Mouse (Mus musculus) heart, embryonic 14.5 days (tissue): ENCODE data around the gene Ank3. TPM values are rescaled to one million over a fixed set of nuclear protein-coding genes. Genes with fewer than 3 reads are reported as not detected.

ENCODE experiments used
- ATAC-seq: fragments of 200-750 bp; cut with Nextera tagmentation; 2 replicates; pipeline ENCODE4 v1.8.0; 2017; ENCODE audit warnings: low read depth, moderate TSS enrichment; ENCODE audit not compliant: insufficient number of reproducible peaks, insufficient read depth, low FRiP score
- H3K27ac ChIP-seq, 2 experiments: fragments of 200-500 bp in 1 of 2; fragments of 300-500 bp in 1 of 2; sonication (generic) in 1 of 2; replicated peaks in 1 of 2; 2 replicates each; pipeline ENCODE4 v1.5.1; 2012 to 2014; ENCODE audit warnings: low read depth in 2 of 2, low read length in 2 of 2, control low read depth in 1 of 2, mild to moderate bottlenecking in 1 of 2, mixed read lengths in 1 of 2; ENCODE audit not compliant: control insufficient read depth in 1 of 2, insufficient read depth in 1 of 2
- H3K27me3 ChIP-seq: fragments of 300-500 bp; sonication (generic); 2 replicates; pipeline ENCODE4 v1.6.1; 2014; ENCODE audit warnings: mild to moderate bottlenecking, low read length, control low read depth; ENCODE audit not compliant: control insufficient read depth, insufficient read depth
- H3K36me3 ChIP-seq: fragments of 300-500 bp; sonication (generic); 2 replicates; pipeline ENCODE4 v1.6.1; 2014; ENCODE audit warnings: mild to moderate bottlenecking, control low read depth, low read length, mixed read lengths; ENCODE audit not compliant: control insufficient read depth, insufficient read depth
- H3K4me1 ChIP-seq, 2 experiments: fragments of 200-500 bp in 1 of 2; fragments of 300-500 bp in 1 of 2; sonication (generic) in 1 of 2; 2 replicates each; pipeline ENCODE4 v1.6.1; 2012 to 2014; ENCODE audit warnings: low read length in 2 of 2, control low read depth in 1 of 2, mixed read lengths in 1 of 2; ENCODE audit not compliant: control insufficient read depth in 2 of 2, insufficient read depth in 2 of 2
- H3K4me2 ChIP-seq: fragments of 300-500 bp; sonication (generic); 2 replicates; pipeline ENCODE4 v1.6.1; 2014; ENCODE audit warnings: mild to moderate bottlenecking, low read length
- H3K4me3 ChIP-seq, 2 experiments: fragments of 200-500 bp in 1 of 2; fragments of 300-500 bp in 1 of 2; sonication (generic) in 1 of 2; 2 replicates each; pipeline ENCODE4 v1.5.1; 2012 to 2014; ENCODE audit warnings: low read length in 2 of 2, mild to moderate bottlenecking in 2 of 2, control low read depth in 1 of 2, low read depth in 1 of 2, moderate library complexity in 1 of 2; ENCODE audit not compliant: control insufficient read depth in 1 of 2, insufficient read depth in 1 of 2
- H3K9ac ChIP-seq: fragments of 300-500 bp; sonication (generic); 2 replicates; pipeline ENCODE4 v1.6.1; 2014; ENCODE audit warnings: mild to moderate bottlenecking, low read length
- H3K9me3 ChIP-seq: fragments of 300-500 bp; sonication (generic); 2 replicates; pipeline ENCODE4 v1.6.1; 2016; ENCODE audit warnings: low read length, control low read depth; ENCODE audit not compliant: control insufficient read depth
- WGBS: fragments of 180-500 bp; shearing (Covaris S2); extraction: QIAGEN DNeasy Blood & Tissue Kit; methylation state at CpG from one replicate; pipeline ENCODE4 v1.1.7; 2014; 5-methylcytosine and 5-hydroxymethylcytosine counted together
- polyA plus RNA-seq: library from polyadenylated mRNA; unstranded; fragments of >200 nt; fragmentation: Nextera tagmentation; extraction: Ambion mirVana; gene quantifications from 2 replicates; pipeline ENCODE4 v1.2.1, GENCODE M21; 2014

Ank3 gene
- polyA plus RNA-seq, 1 experiment from 2014 or later = 43.2 TPM

DNA sequence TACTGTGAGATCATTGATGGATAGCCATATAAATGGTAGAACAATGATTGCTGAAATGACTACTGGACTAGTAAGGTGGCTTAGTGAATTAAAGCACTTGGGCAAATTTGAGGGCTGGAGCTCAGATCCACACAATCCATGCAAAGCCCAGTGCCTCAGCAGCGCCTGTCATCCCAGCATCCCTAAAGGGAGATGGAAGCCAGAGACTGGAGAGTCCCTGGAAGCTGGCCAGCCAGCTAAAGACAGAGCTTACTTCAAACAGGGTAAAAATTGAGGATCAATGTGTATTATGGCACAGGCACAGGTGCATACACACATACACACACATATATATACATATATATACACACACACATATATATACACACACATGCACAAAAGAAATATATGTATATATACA lies 553.7 kb downstream of the Ank3 start:
- Histone ChIP-seq H3K9ac (no peak overlapping the region), H3K27ac (no peak overlapping the region), H3K27me3 (no peaks in the 10 kb centered on the region), H3K4me2 (no peak overlapping the region), H3K36me3 (peaks cover 20% of the 10 kb centered on the region), H3K4me1 (no peaks in the 10 kb centered on the region), H3K4me3 (no peak overlapping the region), H3K9me3 (no peaks in the 10 kb centered on the region)
- ATAC-seq = no peak
- 68% methylated on average over 1 of the region's 1 CpGs for WGBS

DNA sequence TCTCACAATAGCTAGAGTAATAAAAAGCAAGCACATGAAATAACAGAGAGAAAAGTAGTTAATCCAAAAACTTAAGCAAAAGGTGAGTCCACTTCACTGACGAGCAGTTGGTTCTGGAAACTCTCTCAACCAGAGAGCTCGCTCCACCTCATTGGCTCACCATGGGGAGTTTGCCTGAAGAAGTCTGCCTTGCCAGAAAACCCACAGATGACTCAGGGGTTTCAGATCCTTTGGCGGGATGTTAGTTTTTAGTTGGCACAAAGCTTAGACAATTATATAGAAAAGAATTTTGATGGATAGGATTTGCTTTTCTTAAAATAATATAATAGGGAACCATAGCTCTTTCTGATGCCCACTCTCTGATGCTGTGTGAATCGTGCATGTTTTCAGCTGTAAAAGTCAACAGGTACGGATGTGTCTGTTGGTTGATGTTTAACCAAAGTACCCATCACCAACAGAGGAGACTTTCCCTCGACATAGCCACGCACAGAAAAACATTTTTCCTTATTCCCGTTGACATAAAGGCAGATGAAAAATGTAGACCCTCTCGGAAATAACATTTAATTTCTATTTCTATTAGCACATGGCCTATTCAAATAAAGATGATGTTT lies 556.2 kb downstream of the Ank3 start:
- no peak overlapping the region for H3K9ac ChIP-seq
- no peaks in the 10 kb centered on the region for H3K9me3 ChIP-seq
- H3K27me3 ChIP-seq = no peaks in the 10 kb centered on the region
- no peak for ATAC-seq
- H3K27ac ChIP-seq = no peak overlapping the region
- no peaks in the 10 kb centered on the region for H3K4me1 ChIP-seq
- 88% methylated on average over 9 of the region's 9 CpGs for WGBS
- H3K36me3 ChIP-seq = peaks cover 31% of the 10 kb centered on the region
- H3K4me2 ChIP-seq = no peak overlapping the region
- no peak overlapping the region for H3K4me3 ChIP-seq

DNA sequence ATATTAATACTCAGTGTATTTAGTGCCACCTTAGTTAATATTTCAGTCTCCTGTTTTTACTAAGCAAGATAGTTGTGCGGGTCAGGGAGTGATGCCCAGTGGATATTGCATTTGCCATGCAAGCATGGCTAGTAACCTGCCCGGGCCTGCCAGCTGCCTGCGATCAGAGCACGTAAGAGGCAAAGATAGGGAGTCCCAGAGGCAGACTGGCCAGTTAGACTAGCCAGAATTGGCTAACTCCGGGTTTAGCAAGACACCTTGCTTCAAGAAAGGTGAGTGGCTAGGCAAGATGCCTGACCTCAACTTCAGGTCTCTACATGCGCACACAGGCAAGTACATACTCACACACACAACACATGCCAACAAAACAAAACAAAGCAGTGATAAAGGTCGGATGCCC lies 563.7 kb downstream of the Ank3 start:
- WGBS = 85% methylated on average over 7 of the region's 7 CpGs
- Histone ChIP-seq H3K9me3 (no peaks in the 10 kb centered on the region), H3K9ac (no peak overlapping the region), H3K4me3 (no peak overlapping the region), H3K27ac (no peak overlapping the region), H3K4me2 (no peak overlapping the region), H3K36me3 (peaks cover 24% of the 10 kb centered on the region), H3K27me3 (no peaks in the 10 kb centered on the region), H3K4me1 (no peaks in the 10 kb centered on the region)
- ATAC-seq = no peak

DNA sequence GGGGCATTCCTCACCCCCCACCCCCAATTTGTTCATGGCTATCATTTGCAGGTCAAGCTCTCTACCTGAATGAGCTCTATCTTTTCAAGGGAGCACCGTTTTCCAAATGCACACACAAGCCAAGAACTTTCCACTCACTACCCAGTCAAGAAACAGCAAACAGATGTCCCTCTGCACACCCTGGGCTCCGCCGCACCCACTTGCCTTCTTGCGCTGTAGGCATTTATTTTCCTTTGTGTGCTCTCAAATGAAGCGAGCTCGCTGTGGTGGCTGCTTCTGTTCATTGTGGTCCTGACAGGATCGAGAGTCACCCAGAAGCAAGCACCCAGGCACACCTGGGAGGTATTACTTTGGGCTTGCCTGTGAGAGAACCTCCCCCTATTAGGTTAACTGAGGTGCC lies 564.4 kb downstream of the Ank3 start:
- no peak overlapping the region for H3K9ac ChIP-seq
- no peak overlapping the region for H3K27ac ChIP-seq
- no peak for ATAC-seq
- H3K27me3 ChIP-seq = no peaks in the 10 kb centered on the region
- no peaks in the 10 kb centered on the region for H3K4me1 ChIP-seq
- H3K4me3 ChIP-seq = no peak overlapping the region
- no peaks in the 10 kb centered on the region for H3K9me3 ChIP-seq
- WGBS = 85% methylated on average over 7 of the region's 7 CpGs
- H3K36me3 ChIP-seq = peaks cover 24% of the 10 kb centered on the region
- H3K4me2 ChIP-seq = no peak overlapping the region

DNA sequence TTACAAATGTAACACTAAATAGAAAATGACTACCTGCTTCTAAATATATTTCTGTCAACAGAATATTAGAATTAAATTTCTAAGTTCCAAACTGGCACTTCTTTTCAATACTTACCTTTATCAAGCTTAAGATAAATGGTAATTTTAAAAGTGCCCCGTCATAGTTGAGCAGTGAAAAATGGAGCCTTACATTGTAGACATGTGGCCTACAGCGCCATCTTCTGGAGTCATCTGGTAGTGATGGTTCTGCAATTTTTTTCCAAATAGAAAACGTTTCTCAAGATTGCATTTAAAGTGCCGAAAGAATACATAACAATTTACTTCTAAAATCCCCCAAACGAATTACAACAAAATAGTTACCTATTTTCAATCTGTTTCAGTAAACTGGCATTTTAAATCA lies 566.0 kb downstream of the Ank3 start:
- ATAC-seq = no peak
- H3K9me3 ChIP-seq = no peaks in the 10 kb centered on the region
- peaks cover 23% of the 10 kb centered on the region for H3K36me3 ChIP-seq
- H3K4me3 ChIP-seq = no peak overlapping the region
- 8% methylated on average over 5 of the region's 5 CpGs for WGBS
- no peak overlapping the region for H3K4me2 ChIP-seq
- no peak overlapping the region for H3K9ac ChIP-seq
- H3K27me3 ChIP-seq = no peaks in the 10 kb centered on the region
- no peaks in the 10 kb centered on the region for H3K4me1 ChIP-seq
- no peak overlapping the region for H3K27ac ChIP-seq

DNA sequence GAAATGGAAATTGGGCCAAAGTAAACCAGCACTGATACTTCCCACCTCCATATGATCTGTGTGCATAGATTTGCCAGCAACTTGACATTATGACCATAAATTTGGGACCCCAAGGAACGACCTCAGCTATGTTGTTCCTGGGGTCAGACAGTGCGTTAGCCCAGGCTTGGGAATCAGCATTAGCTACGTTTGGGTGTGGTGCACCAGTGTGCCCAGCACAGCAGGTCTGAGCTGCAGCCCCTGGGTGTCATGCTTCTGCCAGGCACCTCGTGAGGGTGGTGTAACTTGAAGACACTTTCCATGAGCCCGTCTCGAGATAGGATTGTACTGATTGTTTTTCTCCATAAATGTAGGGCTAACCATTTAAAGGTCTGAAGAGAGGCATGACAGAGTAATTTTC lies 566.5 kb downstream of the Ank3 start:
- Histone ChIP-seq H3K4me2 (no peak overlapping the region), H3K9me3 (no peaks in the 10 kb centered on the region), H3K36me3 (peaks cover 23% of the 10 kb centered on the region), H3K27ac (no peak overlapping the region), H3K27me3 (no peaks in the 10 kb centered on the region), H3K4me1 (no peaks in the 10 kb centered on the region), H3K4me3 (no peak overlapping the region), H3K9ac (no peak overlapping the region)
- 74% methylated on average over 6 of the region's 6 CpGs for WGBS
- no peak for ATAC-seq

DNA sequence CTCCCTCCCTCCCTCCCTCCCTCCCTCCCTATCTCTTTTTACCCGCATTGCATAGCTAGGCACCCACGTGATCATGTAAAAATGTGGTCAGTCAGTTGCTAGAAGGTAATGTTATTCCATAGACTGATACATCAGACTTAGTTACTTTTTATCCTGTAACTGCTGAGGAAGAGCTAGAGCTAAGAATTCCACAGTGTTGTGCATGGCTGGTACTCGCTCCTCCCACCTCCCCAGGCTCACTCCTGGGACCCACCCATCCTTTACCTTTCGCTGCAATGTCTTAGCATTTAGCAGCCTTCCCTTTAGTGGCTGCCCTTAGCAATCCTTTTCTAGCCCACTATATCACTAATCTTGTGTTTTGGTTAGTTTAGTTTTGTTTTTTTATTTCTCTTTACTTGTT lies 569.4 kb downstream of the Ank3 start:
- 82% methylated on average over 4 of the region's 4 CpGs for WGBS
- peaks cover 16% of the 10 kb centered on the region for H3K36me3 ChIP-seq
- no peak for ATAC-seq

DNA sequence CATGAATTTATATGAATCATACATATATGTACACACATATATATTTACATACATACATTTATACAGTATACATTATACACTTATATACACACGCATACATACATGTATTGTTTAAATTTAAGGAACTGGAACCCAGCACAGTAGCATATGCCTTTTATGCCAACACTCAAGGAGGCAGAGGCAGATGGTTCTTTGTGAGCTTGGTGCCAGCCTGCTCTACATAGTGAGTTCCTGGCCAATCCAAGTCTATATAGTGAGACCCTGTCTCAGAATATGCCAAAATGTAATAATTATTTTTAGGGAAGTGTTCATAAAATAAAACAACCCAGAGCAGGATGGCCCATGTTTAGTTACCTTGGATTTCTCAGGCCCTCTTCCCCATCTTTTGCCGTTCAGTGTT lies 581.1 kb downstream of the Ank3 start:
- H3K36me3 ChIP-seq = peaks cover 89% of the 10 kb centered on the region
- no peak overlapping the region for H3K27ac ChIP-seq
- WGBS = 84% methylated on average over 2 of the region's 2 CpGs

More for the DNA sequence above, 569.4 kb downstream of the Ank3 start:
- no peak overlapping the region for H3K4me3 ChIP-seq
- H3K9ac ChIP-seq = no peak overlapping the region
- H3K9me3 ChIP-seq = no peaks in the 10 kb centered on the region
- no peaks in the 10 kb centered on the region for H3K4me1 ChIP-seq
- no peak overlapping the region for H3K4me2 ChIP-seq
- no peak overlapping the region for H3K27ac ChIP-seq
- H3K27me3 ChIP-seq = no peaks in the 10 kb centered on the region

More for the DNA sequence above, 581.1 kb downstream of the Ank3 start:
- H3K4me1 ChIP-seq = no peaks in the 10 kb centered on the region
- H3K27me3 ChIP-seq = no peaks in the 10 kb centered on the region
- H3K4me2 ChIP-seq = no peak overlapping the region
- no peak for ATAC-seq
- no peak overlapping the region for H3K4me3 ChIP-seq
- no peak overlapping the region for H3K9ac ChIP-seq
- H3K9me3 ChIP-seq = no peaks in the 10 kb centered on the region
